Mouse (Mus musculus): Measurements from ENCODE around the gene Chd6.

DNA sequence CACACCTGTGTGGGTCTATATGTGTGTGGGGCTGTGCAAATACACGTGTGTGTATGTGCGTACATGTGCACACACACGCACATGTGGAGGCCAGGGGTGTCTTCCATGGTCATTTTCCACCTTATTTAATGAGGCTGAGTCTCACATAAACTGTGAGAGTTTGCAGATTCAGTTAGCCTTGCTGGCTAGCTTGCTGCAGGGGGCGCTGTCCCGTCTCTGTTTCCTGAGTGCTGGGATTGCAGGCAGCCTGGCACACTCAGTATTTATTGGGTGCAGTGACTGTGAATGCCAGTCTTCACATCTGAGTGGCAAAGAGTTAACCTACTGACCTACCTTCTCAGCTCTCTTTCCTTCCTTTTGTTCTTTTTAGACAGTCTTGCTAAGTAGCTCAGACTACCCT is 175.0 kb downstream of the Chd6 start:
- TF ChIP-seq CTCF (IDR thresholded peaks at IDR 0.05; ENCODE audit: extremely low read depth, insufficient read depth, insufficient read length, insufficient replicate concordance), result no peak
- TF ChIP-seq POLR2A (IDR thresholded peaks at IDR 0.05; ENCODE audit: low read depth, low read length), result no peak

All from spleen, adult 2 months (tissue).